Mouse (Mus musculus) frontal cortex, adult (tissue): ENCODE results near the gene Xrcc3.
A peak's percentile ranks its signal among the peaks of the same experiment; 100 is the strongest.

Experiments
- ATAC-seq: cut with Nextera tagmentation; 2 replicates; pipeline ENCODE4 v1.9.2; 2017; ENCODE audit warnings: mild to moderate bottlenecking, moderate library complexity, mixed read lengths; ENCODE audit not compliant: low TSS enrichment

Gene Xrcc3

GRCm38 (mm10) chr12:111816528-111816927 lies 2.9 kb upstream of the Xrcc3 start:
- peak; percentile 17; the same call in 1 of the 2 replicates for ATAC-seq

- no peak for ATAC-seq
These were observed 1.4 kb upstream of the Xrcc3 start for GRCm38 (mm10) chr12:111814769-111815762.

GRCm38 (mm10) chr12:111813111-111813765 lies 435 bp downstream of the Xrcc3 start:
- ATAC-seq, result no peak

- ATAC-seq, result no peak
These were observed 1.1 kb downstream of the Xrcc3 start for GRCm38 (mm10) chr12:111812611-111813010.

- ATAC-seq, result no peak
These were observed 1.6 kb downstream of the Xrcc3 start for GRCm38 (mm10) chr12:111812075-111812474.

- peak; percentile 21 for ATAC-seq
These were observed 3.9 kb downstream of the Xrcc3 start for GRCm38 (mm10) chr12:111809762-111810161.

- ATAC-seq, result no peak
These were observed 4.9 kb downstream of the Xrcc3 start for GRCm38 (mm10) chr12:111808775-111809174.

- ATAC-seq, result no peak
These were observed 10.1 kb downstream of the Xrcc3 start for GRCm38 (mm10) chr12:111803538-111803937.

- ATAC-seq, result peak; percentile 34; the same call in 1 of the 2 replicates
These were observed 13.1 kb downstream of the Xrcc3 start for GRCm38 (mm10) chr12:111800459-111801183.

- ATAC-seq, result no peak
These were observed 15.2 kb downstream of the Xrcc3 start for GRCm38 (mm10) chr12:111798493-111798892.

GRCm38 (mm10) chr12:111797251-111797650 lies 16.4 kb downstream of the Xrcc3 start:
- ATAC-seq, result no peak

GRCm38 (mm10) chr12:111795180-111795895 lies 18.3 kb downstream of the Xrcc3 start:
- ATAC-seq, result no peak

GRCm38 (mm10) chr12:111794526-111795179 lies 19.0 kb downstream of the Xrcc3 start:
- no peak for ATAC-seq

- ATAC-seq, result peak; percentile 78
These were observed 19.6 kb downstream of the Xrcc3 start for GRCm38 (mm10) chr12:111794102-111794501.

GRCm38 (mm10) chr12:111791474-111792104 lies 22.1 kb downstream of the Xrcc3 start:
- ATAC-seq, result peak; percentile 38

- no peak for ATAC-seq
These were observed 23.0 kb downstream of the Xrcc3 start for GRCm38 (mm10) chr12:111790631-111791030.

GRCm38 (mm10) chr12:111790090-111790489 lies 23.6 kb downstream of the Xrcc3 start:
- no peak for ATAC-seq

GRCm38 (mm10) chr12:111787015-111787414 lies 26.7 kb downstream of the Xrcc3 start:
- no peak for ATAC-seq

- no peak for ATAC-seq
These were observed 28.5 kb downstream of the Xrcc3 start for GRCm38 (mm10) chr12:111785174-111785573.

- no peak for ATAC-seq
These were observed 34.1 kb downstream of the Xrcc3 start for GRCm38 (mm10) chr12:111779544-111779943.
